Mouse (Mus musculus): Measurements from ENCODE around the gene Tmem144. TPM values are rescaled to one million over a fixed set of nuclear protein-coding genes. Genes with fewer than 3 reads are reported as not detected.

Tmem144 gene
- 1 to 10 TPM in 1 of 2 experiments, not detected in 1; 1.3 TPM for total RNA-seq (2023)

GRCm38 (mm10) chr3:79852654-79853166 is at the start of gene Tmem144:
Tmem144 (minus strand) TSS chr3:79852773.

GRCm38 (mm10) chr3:79884305-79884704 is 31.7 kb upstream of the Tmem144 start, which contains the start of gene Fam198b:
Fam198b (plus strand) TSS chr3:79884533.

Other genes with a start within 250 kb of the Tmem144 start
- gene 4930579G24Rik, start 223.7 kb downstream of the Tmem144 start, total RNA-seq (2023): 1 to 10 TPM; 2.6 to 3.0 TPM
- gene Etfdh, start 223.3 kb downstream of the Tmem144 start, total RNA-seq (2023): 10 to 100 TPM; 24.0 to 25.4 TPM
- gene Rxfp1, start 114.9 kb downstream of the Tmem144 start, total RNA-seq (2023): not detected
- gene Fam198b, start 31.8 kb upstream of the Tmem144 start, total RNA-seq (2023): under 1 TPM; 0.18 to 0.37 TPM

Data from monocyte, adult 59 days (primary cell).